Mouse (Mus musculus): ENCODE measurements around the gene Polrmt. TPM values are rescaled to one million over a fixed set of nuclear protein-coding genes. Genes with fewer than 3 reads are reported as not detected.
"Not testable (repeated sequence)": the region's sequence is repeated elsewhere in the genome, so short reads cannot be mapped to it uniquely, and the experiment has no call there.

Polrmt gene
- polyA plus RNA-seq, 1 experiment = 104 TPM

DNA sequence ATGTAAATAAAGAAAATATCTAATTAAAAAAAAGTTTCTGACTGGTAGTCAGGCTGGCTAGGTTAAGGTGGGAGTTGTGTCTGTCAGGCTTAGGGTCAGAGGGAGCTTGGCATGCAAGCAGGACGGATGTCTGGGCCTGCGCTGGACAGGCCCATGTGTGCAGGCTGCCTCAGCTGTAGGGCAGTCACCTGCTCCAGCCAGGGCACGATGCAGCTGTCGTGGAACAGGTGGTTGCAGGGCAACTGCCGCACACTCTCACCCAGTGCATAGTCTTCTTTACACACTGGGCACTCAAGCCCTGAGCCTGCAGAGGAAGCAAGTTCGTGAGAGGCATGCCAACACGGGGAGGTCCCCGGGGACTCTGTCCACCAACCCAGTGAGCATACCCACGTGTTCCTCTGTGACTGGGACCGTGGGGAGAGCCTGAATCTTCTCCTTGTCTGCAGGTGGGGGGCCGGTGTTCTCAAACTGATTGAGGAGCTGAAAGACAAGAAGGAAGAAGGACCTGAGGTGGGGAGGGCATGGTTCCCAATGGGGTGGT, 14.3 kb upstream of the Polrmt start:
- Histone ChIP-seq H3K36me3 (ENCODE audit: control insufficient read depth, insufficient read depth, low read length) (peaks cover 31% of the 10 kb centered on the region), H3K27ac (ENCODE audit: control insufficient read depth, insufficient read depth, low read length) (no peak overlapping the region), H3K27me3 (ENCODE audit: control insufficient read depth, insufficient read depth, low read length) (no peaks in the 10 kb centered on the region), H3K4me3 (ENCODE audit: control insufficient read depth, insufficient read depth, low read length) (no peak overlapping the region), H3K4me1 (replicated peaks; ENCODE audit: control insufficient read depth, insufficient read depth, low read length) (peaks cover 24% of the 10 kb centered on the region)
- WGBS = 93% methylated on average over 11 of the region's 11 CpGs
- no peak for TF ChIP-seq POLR2A (IDR thresholded peaks at IDR 0.05; ENCODE audit: control insufficient read depth, extremely low read depth, insufficient read depth, low read length, poor library complexity)
- TF ChIP-seq CTCF (IDR thresholded peaks at IDR 0.05; ENCODE audit: borderline replicate concordance, control insufficient read depth, extremely low read depth, insufficient read depth, low read length, poor library complexity) = no peak
- DNase-seq = no peak

- 86% methylated on average over 1 of the region's 1 CpGs for WGBS
Measured at GRCm38 (mm10) chr10:79759675-79760074, 13.3 kb upstream of the Polrmt start.

DNA sequence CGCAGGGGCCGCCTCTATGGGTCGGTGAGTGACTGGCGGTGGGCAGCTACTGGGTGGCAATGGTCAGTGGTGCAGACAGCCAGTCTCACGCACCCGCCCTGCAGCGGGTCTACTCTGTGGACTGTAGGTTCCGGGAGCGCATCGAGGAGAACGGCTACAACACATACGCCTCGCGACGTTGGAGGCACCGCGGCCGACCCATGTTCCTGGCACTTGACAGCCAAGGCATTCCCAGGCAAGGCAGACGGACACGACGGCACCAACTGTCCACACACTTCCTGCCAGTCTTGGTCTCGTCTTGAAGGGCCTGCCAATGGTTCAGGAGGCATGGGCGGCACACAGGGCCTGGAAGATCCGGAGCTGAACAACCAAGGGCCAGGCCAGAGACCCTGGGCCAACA, 10.3 kb upstream of the Polrmt start:
- no peaks in the 10 kb centered on the region for H3K27me3 ChIP-seq (ENCODE audit: control insufficient read depth, insufficient read depth, low read length)
- peaks cover 7% of the 10 kb centered on the region for H3K4me1 ChIP-seq (replicated peaks; ENCODE audit: control insufficient read depth, insufficient read depth, low read length)
- H3K27ac ChIP-seq (ENCODE audit: control insufficient read depth, insufficient read depth, low read length) = no peak overlapping the region
- TF ChIP-seq CTCF (IDR thresholded peaks at IDR 0.05; ENCODE audit: borderline replicate concordance, control insufficient read depth, extremely low read depth, insufficient read depth, low read length, poor library complexity) = no peak
- TF ChIP-seq POLR2A (IDR thresholded peaks at IDR 0.05; ENCODE audit: control insufficient read depth, extremely low read depth, insufficient read depth, low read length, poor library complexity) = no peak
- DNase-seq = no peak
- H3K36me3 ChIP-seq (ENCODE audit: control insufficient read depth, insufficient read depth, low read length) = peaks cover 24% of the 10 kb centered on the region
- no peak overlapping the region for H3K4me3 ChIP-seq (ENCODE audit: control insufficient read depth, insufficient read depth, low read length)
- WGBS = 95% methylated on average over 24 of the region's 24 CpGs

More at GRCm38 (mm10) chr10:79759675-79760074, 13.3 kb upstream of the Polrmt start:
- not testable (repeated sequence) for H3K4me3 ChIP-seq (ENCODE audit: control insufficient read depth, insufficient read depth, low read length); H3K27ac ChIP-seq (ENCODE audit: control insufficient read depth, insufficient read depth, low read length); H3K27me3 ChIP-seq (ENCODE audit: control insufficient read depth, insufficient read depth, low read length); DNase-seq
- Histone ChIP-seq H3K4me1 (replicated peaks; ENCODE audit: control insufficient read depth, insufficient read depth, low read length) (peaks cover 21% of the 10 kb centered on the region), H3K36me3 (ENCODE audit: control insufficient read depth, insufficient read depth, low read length) (peaks cover 31% of the 10 kb centered on the region)

DNA sequence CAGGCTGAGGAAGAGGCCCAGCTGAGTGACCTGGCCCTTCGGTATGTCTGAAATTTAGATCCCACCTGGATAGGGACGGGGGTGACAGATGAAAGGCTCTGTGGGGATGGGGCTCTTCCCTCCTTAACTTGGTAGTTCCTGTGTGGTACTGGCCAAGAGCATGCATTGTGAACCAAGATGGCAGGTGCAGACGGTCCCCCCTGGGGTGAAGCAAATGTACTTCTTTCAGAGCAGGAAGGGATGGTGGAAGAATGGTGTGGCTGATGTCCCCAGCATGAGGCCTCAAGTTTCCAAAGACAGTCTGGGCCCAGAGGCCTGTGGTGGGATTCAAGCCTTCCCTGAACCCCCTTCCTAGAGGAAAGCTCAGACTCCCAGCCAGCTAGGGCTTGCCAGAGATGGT, 9.5 kb upstream of the Polrmt start:
- H3K27me3 ChIP-seq (ENCODE audit: control insufficient read depth, insufficient read depth, low read length) = no peaks in the 10 kb centered on the region
- no peak for DNase-seq
- WGBS = 94% methylated on average over 3 of the region's 3 CpGs
- peaks cover 7% of the 10 kb centered on the region for H3K4me1 ChIP-seq (replicated peaks; ENCODE audit: control insufficient read depth, insufficient read depth, low read length)
- H3K36me3 ChIP-seq (ENCODE audit: control insufficient read depth, insufficient read depth, low read length) = peaks cover 16% of the 10 kb centered on the region
- H3K4me3 ChIP-seq (ENCODE audit: control insufficient read depth, insufficient read depth, low read length) = no peak overlapping the region
- no peak for TF ChIP-seq POLR2A (IDR thresholded peaks at IDR 0.05; ENCODE audit: control insufficient read depth, extremely low read depth, insufficient read depth, low read length, poor library complexity)
- no peak for TF ChIP-seq CTCF (IDR thresholded peaks at IDR 0.05; ENCODE audit: borderline replicate concordance, control insufficient read depth, extremely low read depth, insufficient read depth, low read length, poor library complexity)
- no peak overlapping the region for H3K27ac ChIP-seq (ENCODE audit: control insufficient read depth, insufficient read depth, low read length)

DNA sequence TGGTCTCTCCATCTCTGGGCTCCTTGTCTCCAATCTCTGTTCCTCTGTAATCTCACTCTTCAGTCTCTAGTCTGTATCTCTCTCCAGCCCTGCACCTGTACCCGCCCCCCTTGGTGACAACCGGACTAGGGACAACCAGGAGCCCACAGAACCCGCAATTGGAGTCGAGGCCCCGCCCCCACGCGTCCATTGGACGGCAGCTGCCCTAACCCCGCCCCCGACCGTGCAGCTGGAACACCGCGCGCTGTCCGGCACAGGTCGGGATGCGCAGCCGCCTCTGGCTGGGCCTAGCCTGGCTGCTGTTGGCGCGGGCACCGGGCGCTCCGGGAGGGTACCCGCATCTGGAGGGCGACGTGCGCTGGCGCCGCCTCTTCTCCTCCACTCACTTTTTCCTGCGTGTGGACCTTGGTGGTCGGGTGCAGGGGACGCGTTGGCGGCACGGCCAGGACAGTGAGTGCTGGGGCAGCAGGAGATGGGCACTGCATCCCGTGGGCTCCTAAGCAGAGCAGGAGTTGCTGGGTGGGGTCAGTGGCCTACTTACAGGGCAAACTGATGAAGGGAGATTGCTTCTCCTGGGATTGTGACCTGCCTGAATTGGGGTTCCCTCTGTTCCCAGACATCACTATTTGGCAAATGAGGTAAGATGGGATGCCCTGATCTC, 8.6 kb upstream of the Polrmt start, which contains the start of gene Fgf22:
Gene Fgf22, plus strand, starts transcription at position 221 of the 661 bp plus-strand sequence.
- 18% methylated on average over 36 of the region's 36 CpGs for WGBS

GRCm38 (mm10) chr10:79748496-79748895, 2.1 kb upstream of the Polrmt start:
- no peak for DNase-seq
- no peak overlapping the region for H3K4me3 ChIP-seq (ENCODE audit: control insufficient read depth, insufficient read depth, low read length)
- 91% methylated on average over 6 of the region's 6 CpGs for WGBS
- H3K27ac ChIP-seq (ENCODE audit: control insufficient read depth, insufficient read depth, low read length) = no peak overlapping the region
- H3K27me3 ChIP-seq (ENCODE audit: control insufficient read depth, insufficient read depth, low read length) = no peaks in the 10 kb centered on the region
- TF ChIP-seq CTCF (IDR thresholded peaks at IDR 0.05; ENCODE audit: borderline replicate concordance, control insufficient read depth, extremely low read depth, insufficient read depth, low read length, poor library complexity) (no peak), POLR2A (IDR thresholded peaks at IDR 0.05; ENCODE audit: control insufficient read depth, extremely low read depth, insufficient read depth, low read length, poor library complexity) (no peak)
- peaks cover 9% of the 10 kb centered on the region for H3K4me1 ChIP-seq (replicated peaks; ENCODE audit: control insufficient read depth, insufficient read depth, low read length)
- H3K36me3 ChIP-seq (ENCODE audit: control insufficient read depth, insufficient read depth, low read length) = no peaks in the 10 kb centered on the region

More for the DNA sequence above, 8.6 kb upstream of the Polrmt start, which contains the start of gene Fgf22:
- peaks cover 7% of the 10 kb centered on the region for H3K4me1 ChIP-seq (replicated peaks; ENCODE audit: control insufficient read depth, insufficient read depth, low read length)
- no peak within 1 kb of the TSS for H3K27ac ChIP-seq (ENCODE audit: control insufficient read depth, insufficient read depth, low read length)
- no peaks in the 10 kb centered on the region for H3K27me3 ChIP-seq (ENCODE audit: control insufficient read depth, insufficient read depth, low read length)
- no peak for DNase-seq
- H3K36me3 ChIP-seq (ENCODE audit: control insufficient read depth, insufficient read depth, low read length) = peaks cover 10% of the 10 kb centered on the region
- no peak for TF ChIP-seq POLR2A (IDR thresholded peaks at IDR 0.05; ENCODE audit: control insufficient read depth, extremely low read depth, insufficient read depth, low read length, poor library complexity)
- TF ChIP-seq CTCF (IDR thresholded peaks at IDR 0.05; ENCODE audit: borderline replicate concordance, control insufficient read depth, extremely low read depth, insufficient read depth, low read length, poor library complexity) = no peak
- no peak within 1 kb of the TSS for H3K4me3 ChIP-seq (ENCODE audit: control insufficient read depth, insufficient read depth, low read length)
